ENCODE assay signal across 22 mouse cellular contexts in the genomic region with DNA sequence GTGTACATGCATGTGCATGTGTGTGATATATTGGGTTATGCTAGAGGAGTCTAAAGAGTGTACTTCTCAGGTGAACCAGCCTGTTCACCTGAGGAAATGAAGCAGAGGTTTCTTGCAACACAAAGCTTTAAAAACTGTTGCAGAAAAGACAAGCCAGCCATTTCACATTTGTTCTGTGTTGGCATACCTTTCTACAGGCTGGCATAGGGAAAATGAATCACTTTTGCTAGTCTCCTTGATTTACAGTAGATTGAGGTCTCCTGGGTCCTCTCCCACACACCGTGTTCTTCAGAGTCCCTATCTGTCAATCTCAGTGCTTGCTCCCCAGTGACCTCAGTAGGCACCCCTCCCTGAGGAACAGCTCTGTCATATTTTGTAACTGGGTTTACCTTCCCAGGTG.
"Had no signal": no experiment of that assay in that cellular context is flagged by ENCODE, and none has a peak within 500 bp of the region (broad histone marks: within the 10 kb centered on the region; RNA-seq: fewer than 3 reads in every experiment).

No protein-coding gene starts in this region.

- H3K36me3 ChIP-seq: lung, embryonic 15.5 days; midbrain, embryonic 13.5 days; neural tube, embryonic 13.5 days; neural tube, embryonic 15.5 days had no signal

- H3K27ac ChIP-seq: macrophage; midbrain, embryonic 13.5 days; neural tube, embryonic 15.5 days had no signal

- ATAC-seq: liver, postnatal 0 days; lung, postnatal 0 days; midbrain, embryonic 13.5 days; midbrain, embryonic 16.5 days had no signal

- DNase-seq: liver, postnatal 0 days; lung, adult 2 months; lung, postnatal 14 days; lung, postnatal 36 days; retina, postnatal 1 day; right cerebral cortex, adult 18-20 months; right cerebral cortex, postnatal 25 days; right cerebral cortex, postnatal 4 days; spleen, adult 18-20 months; thymus, adult 18-20 months; thymus, postnatal 14 days; thymus, postnatal 36 days had no signal

- H3K9me3 ChIP-seq: lung, embryonic 15.5 days; midbrain, embryonic 13.5 days; neural tube, embryonic 13.5 days; neural tube, embryonic 15.5 days had no signal

- H3K4me3 ChIP-seq: lung, embryonic 15.5 days; megakaryocyte, embryonic 14.5 days; midbrain, embryonic 13.5 days; myocyte; neural tube, embryonic 13.5 days; neural tube, embryonic 15.5 days had no signal

- H3K4me2 ChIP-seq: lung, embryonic 15.5 days; midbrain, embryonic 11.5 days; neural tube, embryonic 13.5 days; neural tube, embryonic 15.5 days had no signal

- H3K4me1 ChIP-seq: lung, embryonic 15.5 days; megakaryocyte, embryonic 14.5 days had no signal

- H3K9ac ChIP-seq: liver, postnatal 0 days; lung, embryonic 15.5 days; midbrain, embryonic 13.5 days; neural tube, embryonic 13.5 days; neural tube, embryonic 15.5 days had no signal

- H3K27me3 ChIP-seq: lung, embryonic 15.5 days; megakaryocyte, embryonic 14.5 days; neural tube, embryonic 13.5 days; neural tube, embryonic 15.5 days had no signal
